Mouse (Mus musculus): ENCODE measurements around the gene Fxyd5. TPM values are rescaled to one million over a fixed set of nuclear protein-coding genes. Genes with fewer than 3 reads are reported as not detected.

Gene Fxyd5
- polyA plus RNA-seq, 1 experiment from 2014 or later: 19.3 TPM

DNA sequence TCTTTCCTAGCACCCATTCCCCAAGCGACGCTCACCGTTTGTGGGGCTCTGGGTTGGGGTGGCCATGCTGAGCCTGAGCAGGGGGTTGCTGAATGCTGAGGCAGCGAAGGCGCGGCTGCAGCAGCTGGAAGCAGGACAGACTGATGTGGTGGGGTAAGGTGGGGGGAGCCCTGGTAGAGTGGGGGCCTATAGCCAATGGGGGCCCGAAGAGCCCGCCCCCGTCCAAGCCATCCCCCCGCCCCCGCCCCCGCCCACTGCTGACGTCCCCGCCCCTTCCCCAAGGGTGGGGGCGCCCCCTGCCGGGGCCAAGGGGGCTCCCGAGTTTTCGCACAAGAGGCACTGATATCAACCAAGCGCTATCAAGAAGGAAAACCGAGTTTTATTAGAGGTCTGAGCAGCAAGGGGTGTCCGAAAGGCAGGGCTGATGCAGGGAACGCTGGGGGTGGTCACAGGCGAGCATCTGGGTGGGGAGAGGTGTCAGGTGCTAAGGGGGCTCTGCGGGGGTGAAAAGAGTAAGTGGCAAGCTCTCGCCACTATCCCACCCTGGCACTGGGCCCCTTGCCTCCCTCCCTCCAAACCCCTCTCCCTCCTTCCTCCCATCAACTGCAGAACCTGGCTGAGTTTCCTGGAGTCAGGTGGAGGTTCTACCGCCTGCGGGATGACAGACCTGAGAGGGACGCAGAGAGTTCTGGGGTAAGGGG, 9.2 kb upstream of the Fxyd5 start, which contains the start of gene Fxyd7:
TSS of gene Fxyd7 (minus strand) at position 147 of the 701 bp plus-strand sequence.
- Histone ChIP-seq H3K27ac (ENCODE audit: low read depth, low read length) (no peak within 1 kb of the TSS), H3K4me3 (ENCODE audit: low read depth, low read length) (peak within 1 kb of the TSS; percentile 18), H3K9ac (ENCODE audit: low read depth, low read length) (no peak within 1 kb of the TSS), H3K9me3 (ENCODE audit: control insufficient read depth) (no peaks in the 10 kb centered on the region), H3K36me3 (ENCODE audit: control insufficient read depth, insufficient read depth) (no peaks in the 10 kb centered on the region), H3K27me3 (replicated peaks; ENCODE audit: control insufficient read depth, insufficient read depth, low read length) (peaks cover 47% of the 10 kb centered on the region), H3K4me2 (replicated peaks; ENCODE audit: low read depth) (peak within 1 kb of the TSS; percentile 32), H3K4me1 (replicated peaks; ENCODE audit: control insufficient read depth, insufficient read depth, low read length) (no peaks in the 10 kb centered on the region)
- 3% methylated on average over 28 of the region's 28 CpGs for WGBS
- TF ChIP-seq CTCF (IDR thresholded peaks at IDR 0.05; ENCODE audit: low read depth): 0 out of 2 replicates have a peak, but pooled peaks have one; percentile 12
- no peak for ATAC-seq

DNA sequence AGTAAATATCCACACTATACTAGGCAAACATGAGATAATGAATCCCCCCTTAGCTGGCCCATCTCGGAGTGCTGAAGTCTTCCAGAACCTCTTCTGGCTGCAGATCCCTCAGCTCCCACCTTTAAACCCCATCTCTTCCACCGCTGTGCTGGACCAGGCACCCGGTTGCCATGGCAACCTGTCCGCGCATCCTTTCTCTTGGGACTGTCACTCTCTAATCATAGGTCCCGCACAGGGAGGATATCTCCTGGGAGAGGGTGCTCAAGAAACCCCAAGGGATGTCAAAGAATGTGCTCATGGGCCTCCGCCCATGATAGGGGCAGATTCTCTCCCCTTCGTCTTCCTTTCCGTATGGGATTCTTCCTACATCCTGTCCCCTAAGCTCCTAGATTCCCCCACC, 8.6 kb upstream of the Fxyd5 start:
- peak overlapping the region; percentile 18; the same call in 1 of the 2 replicates for H3K4me3 ChIP-seq (ENCODE audit: low read depth, low read length)
- ATAC-seq: no peak
- H3K4me2 ChIP-seq (replicated peaks; ENCODE audit: low read depth): 0 out of 2 replicates have a peak overlapping the region, but pooled peaks have one; percentile 32
- no peak for TF ChIP-seq CTCF (IDR thresholded peaks at IDR 0.05; ENCODE audit: low read depth)
- no peak overlapping the region for H3K9ac ChIP-seq (ENCODE audit: low read depth, low read length)
- peaks cover 47% of the 10 kb centered on the region for H3K27me3 ChIP-seq (replicated peaks; ENCODE audit: control insufficient read depth, insufficient read depth, low read length)
- H3K9me3 ChIP-seq (ENCODE audit: control insufficient read depth): no peaks in the 10 kb centered on the region
- whole genome bisulfite sequencing: 5% methylated on average over 9 of the region's 9 CpGs
- H3K4me1 ChIP-seq (replicated peaks; ENCODE audit: control insufficient read depth, insufficient read depth, low read length): no peaks in the 10 kb centered on the region
- no peak overlapping the region for H3K27ac ChIP-seq (ENCODE audit: low read depth, low read length)
- H3K36me3 ChIP-seq (ENCODE audit: control insufficient read depth, insufficient read depth): no peaks in the 10 kb centered on the region

DNA sequence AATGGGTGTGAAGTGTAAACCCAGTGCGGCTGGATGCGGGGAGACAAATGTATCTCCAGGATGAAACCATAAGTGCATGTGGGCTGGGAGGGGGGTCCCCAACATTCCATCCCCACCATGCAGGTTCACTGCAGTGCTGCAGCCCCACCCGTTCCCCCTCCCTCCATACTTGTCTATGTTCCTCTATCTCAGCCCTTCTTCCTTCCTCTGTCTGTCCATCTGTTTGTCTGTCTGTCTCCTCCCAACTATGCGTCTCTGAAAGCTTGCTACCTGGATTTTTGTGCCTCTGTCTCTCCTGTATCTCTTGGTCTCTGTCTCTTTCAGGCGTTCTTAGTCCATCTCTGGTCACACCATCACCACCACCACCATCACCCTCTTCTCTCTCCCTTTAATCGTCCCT, 8.2 kb upstream of the Fxyd5 start:
- Histone ChIP-seq H3K4me1 (replicated peaks; ENCODE audit: control insufficient read depth, insufficient read depth, low read length) (no peaks in the 10 kb centered on the region), H3K27me3 (replicated peaks; ENCODE audit: control insufficient read depth, insufficient read depth, low read length) (peaks cover 47% of the 10 kb centered on the region), H3K9ac (ENCODE audit: low read depth, low read length) (no peak overlapping the region), H3K4me3 (ENCODE audit: low read depth, low read length) (0 out of 2 replicates have a peak overlapping the region, but pooled peaks have one; percentile 3), H3K27ac (ENCODE audit: low read depth, low read length) (no peak overlapping the region), H3K36me3 (ENCODE audit: control insufficient read depth, insufficient read depth) (no peaks in the 10 kb centered on the region), H3K9me3 (ENCODE audit: control insufficient read depth) (no peaks in the 10 kb centered on the region), H3K4me2 (replicated peaks; ENCODE audit: low read depth) (peak overlapping the region; percentile 30; the same call in 1 of the 2 replicates)
- WGBS: 13% methylated on average over 6 of the region's 6 CpGs
- TF ChIP-seq CTCF (IDR thresholded peaks at IDR 0.05; ENCODE audit: low read depth): no peak
- ATAC-seq: no peak

DNA sequence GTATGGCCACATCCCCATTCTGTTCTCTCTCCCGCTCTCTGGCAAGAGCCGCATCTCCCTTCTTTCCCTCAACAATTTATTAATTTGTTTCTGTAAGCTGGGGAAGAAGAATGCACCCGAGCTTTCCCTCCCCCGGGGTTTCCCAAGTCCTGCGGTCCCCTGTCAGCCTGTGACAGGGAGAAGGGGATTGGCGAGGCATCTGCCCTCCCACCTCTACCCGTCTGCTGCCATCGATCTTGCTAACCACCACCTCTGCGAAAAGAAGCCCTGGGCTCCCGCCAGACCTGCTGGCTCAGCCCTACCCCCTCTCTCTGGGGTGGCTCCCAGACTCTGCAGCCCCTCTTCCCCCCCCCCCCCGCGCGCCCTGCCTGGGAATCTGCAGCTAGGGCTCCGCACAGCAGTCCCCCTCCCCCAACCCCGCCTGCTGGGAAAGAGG, 7.6 kb upstream of the Fxyd5 start:
- peaks cover 47% of the 10 kb centered on the region for H3K27me3 ChIP-seq (replicated peaks; ENCODE audit: control insufficient read depth, insufficient read depth, low read length)

DNA sequence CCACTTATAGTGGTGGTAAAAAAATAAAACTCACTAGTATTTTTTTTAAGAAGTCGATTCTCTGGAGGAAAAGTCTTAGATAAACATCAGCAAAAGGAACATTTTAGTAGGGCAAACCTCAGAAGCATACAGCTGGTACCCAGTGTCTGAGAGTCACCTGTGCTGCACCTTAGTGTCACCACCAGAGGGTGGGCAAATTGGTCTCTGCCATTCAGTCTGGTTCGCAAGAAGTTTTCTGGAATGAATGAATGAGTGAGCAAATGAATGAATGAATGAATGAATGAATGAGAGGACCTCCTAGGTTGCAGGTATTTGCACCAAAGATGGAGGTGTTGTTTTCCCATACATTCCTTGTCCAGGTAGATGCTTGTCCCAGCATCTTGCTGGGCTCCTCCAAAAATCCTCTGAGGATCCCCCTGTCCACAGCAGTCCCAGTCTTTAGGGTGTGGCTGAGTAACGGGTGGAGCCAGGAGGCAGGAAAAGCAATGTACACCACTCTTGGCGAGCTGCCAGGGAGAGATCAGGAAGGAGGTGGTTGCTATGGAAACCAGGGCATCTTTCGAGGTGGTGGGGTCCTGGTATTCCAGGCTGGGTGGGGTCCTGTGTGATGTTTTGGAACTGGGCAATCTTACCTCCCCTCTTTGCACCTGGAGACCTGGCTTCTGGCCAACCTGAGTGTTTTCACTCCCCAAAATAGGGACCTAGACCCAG, 7.0 kb upstream of the Fxyd5 start:
- Histone ChIP-seq H3K4me1 (replicated peaks; ENCODE audit: control insufficient read depth, insufficient read depth, low read length) (no peaks in the 10 kb centered on the region), H3K9me3 (ENCODE audit: control insufficient read depth) (no peaks in the 10 kb centered on the region), H3K4me2 (replicated peaks; ENCODE audit: low read depth) (no peak overlapping the region), H3K27me3 (replicated peaks; ENCODE audit: control insufficient read depth, insufficient read depth, low read length) (peaks cover 47% of the 10 kb centered on the region), H3K36me3 (ENCODE audit: control insufficient read depth, insufficient read depth) (no peaks in the 10 kb centered on the region), H3K4me3 (ENCODE audit: low read depth, low read length) (peak overlapping the region; percentile 3; the same call in 1 of the 2 replicates), H3K9ac (ENCODE audit: low read depth, low read length) (no peak overlapping the region), H3K27ac (ENCODE audit: low read depth, low read length) (no peak overlapping the region)
- 19% methylated on average over 5 of the region's 5 CpGs for WGBS
- no peak for ATAC-seq
- no peak for TF ChIP-seq CTCF (IDR thresholded peaks at IDR 0.05; ENCODE audit: low read depth)

More for the DNA sequence above, 7.6 kb upstream of the Fxyd5 start:
- TF ChIP-seq CTCF (IDR thresholded peaks at IDR 0.05; ENCODE audit: low read depth): no peak
- H3K27ac ChIP-seq (ENCODE audit: low read depth, low read length): no peak overlapping the region
- H3K4me3 ChIP-seq (ENCODE audit: low read depth, low read length): peak overlapping the region; percentile 3; the same call in 1 of the 2 replicates
- no peaks in the 10 kb centered on the region for H3K36me3 ChIP-seq (ENCODE audit: control insufficient read depth, insufficient read depth)
- WGBS: 4% methylated on average over 12 of the region's 15 CpGs
- H3K4me1 ChIP-seq (replicated peaks; ENCODE audit: control insufficient read depth, insufficient read depth, low read length): no peaks in the 10 kb centered on the region
- H3K4me2 ChIP-seq (replicated peaks; ENCODE audit: low read depth): peak overlapping the region; percentile 30; the same call in 1 of the 2 replicates
- no peak overlapping the region for H3K9ac ChIP-seq (ENCODE audit: low read depth, low read length)
- ATAC-seq: no peak
- H3K9me3 ChIP-seq (ENCODE audit: control insufficient read depth): no peaks in the 10 kb centered on the region

DNA sequence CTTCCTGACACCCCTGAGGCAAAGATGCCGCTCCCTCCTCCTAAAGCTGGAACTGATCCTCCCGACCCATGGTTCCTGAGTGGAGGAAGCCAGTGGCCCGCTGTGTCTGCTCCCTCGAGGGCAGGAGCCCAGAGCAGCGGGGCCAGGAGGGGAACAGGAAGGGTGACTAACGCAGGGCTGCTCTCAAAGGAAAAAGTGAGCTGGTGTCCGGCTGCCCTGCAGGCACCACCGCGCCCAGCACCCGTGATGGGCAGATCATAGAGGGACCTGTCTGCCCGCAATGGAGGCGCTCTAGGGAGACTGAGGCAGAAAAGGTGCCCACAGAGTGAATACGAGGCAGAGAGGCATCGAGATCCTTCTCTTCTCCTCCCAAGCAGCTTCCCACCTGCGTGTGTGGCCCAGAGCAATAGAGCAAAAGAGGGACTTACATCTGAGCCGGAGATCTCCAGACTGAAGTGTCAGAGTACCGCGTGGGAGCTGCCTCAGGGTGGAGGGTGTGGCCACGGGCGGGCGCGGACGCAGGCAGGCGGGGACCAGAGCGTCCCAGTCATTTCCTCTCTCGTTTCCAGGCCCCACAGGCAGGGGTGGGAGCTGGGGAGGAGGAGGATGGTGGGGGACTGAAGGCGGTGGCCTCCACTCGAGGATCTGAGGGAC, 492 bp downstream of the Fxyd5 start:
- no peak overlapping the region for H3K9ac ChIP-seq (ENCODE audit: low read depth, low read length)
- WGBS: 2% methylated on average over 28 of the region's 28 CpGs

More for the DNA sequence above, 492 bp downstream of the Fxyd5 start:
- H3K27ac ChIP-seq (ENCODE audit: low read depth, low read length): peak overlapping the region; percentile 50
- no peaks in the 10 kb centered on the region for H3K4me1 ChIP-seq (replicated peaks; ENCODE audit: control insufficient read depth, insufficient read depth, low read length)
- no peaks in the 10 kb centered on the region for H3K36me3 ChIP-seq (ENCODE audit: control insufficient read depth, insufficient read depth)
- H3K4me2 ChIP-seq (replicated peaks; ENCODE audit: low read depth): peak overlapping the region; percentile 57
- TF ChIP-seq CTCF (IDR thresholded peaks at IDR 0.05; ENCODE audit: low read depth): no peak
- peak; percentile 32; the same call in 1 of the 2 replicates for ATAC-seq
- peak overlapping the region; percentile 21 for H3K4me3 ChIP-seq (ENCODE audit: low read depth, low read length)
- peaks cover 13% of the 10 kb centered on the region for H3K27me3 ChIP-seq (replicated peaks; ENCODE audit: control insufficient read depth, insufficient read depth, low read length)
- no peaks in the 10 kb centered on the region for H3K9me3 ChIP-seq (ENCODE audit: control insufficient read depth)
